Mouse (Mus musculus): Measurements from ENCODE around the gene Apaf1. TPM values are rescaled to one million over a fixed set of nuclear protein-coding genes. Genes with fewer than 3 reads are reported as not detected.

Gene Apaf1
- polyA plus RNA-seq, 1 experiment from 2014 or later, result 17.8 TPM

DNA sequence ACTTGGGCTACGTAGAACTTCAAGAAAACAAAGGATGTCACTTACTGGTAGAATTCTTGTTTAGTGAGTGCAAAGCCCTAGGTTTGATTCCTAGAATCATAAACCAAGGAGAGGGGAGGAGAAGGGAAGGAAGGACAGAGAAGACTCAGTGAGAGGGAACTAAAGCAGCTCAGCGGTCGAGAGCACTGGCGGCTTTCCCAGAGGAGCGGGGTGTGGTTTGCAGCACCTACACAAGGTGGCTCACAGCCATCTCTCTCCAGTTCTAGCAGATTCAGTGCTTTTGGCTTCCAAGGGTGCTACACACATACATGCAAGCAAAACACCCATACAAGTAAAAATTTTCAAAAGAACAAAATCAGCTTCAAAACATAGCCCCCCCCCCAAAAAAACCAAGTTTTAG is 82.7 kb downstream of the Apaf1 start:
- DNase-seq (ENCODE audit: low spot score), result no peak
- no peaks in the 10 kb centered on the region for H3K9me3 ChIP-seq
- H3K4me3 ChIP-seq, result no peak overlapping the region
- H3K27ac ChIP-seq, result no peak overlapping the region
- peaks cover 26% of the 10 kb centered on the region for H3K36me3 ChIP-seq
- H3K27me3 ChIP-seq (ENCODE audit: insufficient read depth, poor library complexity, severe bottlenecking), result no peaks in the 10 kb centered on the region
- WGBS, result 86% methylated on average over 5 of the region's 5 CpGs
- no peaks in the 10 kb centered on the region for H3K4me1 ChIP-seq

GRCm38 (mm10) chr10:90993869-90994268 is 88.7 kb downstream of the Apaf1 start:
- Histone ChIP-seq H3K27ac (no peak overlapping the region), H3K36me3 (peaks cover 40% of the 10 kb centered on the region), H3K9me3 (no peaks in the 10 kb centered on the region), H3K27me3 (ENCODE audit: insufficient read depth, poor library complexity, severe bottlenecking) (no peaks in the 10 kb centered on the region), H3K4me1 (no peaks in the 10 kb centered on the region), H3K4me3 (no peak overlapping the region)
- no peak for DNase-seq (ENCODE audit: low spot score)
- 88% methylated on average over 5 of the region's 5 CpGs for WGBS

DNA sequence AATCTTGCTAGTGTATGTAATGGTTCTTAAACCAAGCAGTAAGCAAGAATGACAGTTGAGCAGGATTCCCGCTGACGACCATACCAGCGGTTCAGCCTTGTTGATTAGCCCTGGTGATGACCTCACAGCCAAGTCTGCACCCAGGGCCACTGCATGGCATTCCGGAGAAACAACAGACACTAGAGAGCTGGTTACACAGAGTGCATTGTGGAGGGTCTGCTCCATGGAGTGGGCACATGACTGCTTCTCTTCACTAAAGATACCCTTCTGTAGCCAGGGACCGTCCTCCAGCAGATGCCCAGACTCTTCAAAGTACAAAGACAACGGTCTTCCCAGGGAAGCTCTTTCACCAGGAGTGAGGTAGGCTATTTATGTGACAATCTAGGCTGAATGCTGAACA is 90.3 kb downstream of the Apaf1 start:
- WGBS, result 81% methylated on average over 6 of the region's 6 CpGs
- Histone ChIP-seq H3K27ac (no peak overlapping the region), H3K36me3 (peaks cover 36% of the 10 kb centered on the region), H3K4me3 (no peak overlapping the region), H3K27me3 (ENCODE audit: insufficient read depth, poor library complexity, severe bottlenecking) (no peaks in the 10 kb centered on the region), H3K9me3 (no peaks in the 10 kb centered on the region), H3K4me1 (no peaks in the 10 kb centered on the region)
- no peak for DNase-seq (ENCODE audit: low spot score)

- Histone ChIP-seq H3K4me1 (no peaks in the 10 kb centered on the region), H3K36me3 (peaks cover 26% of the 10 kb centered on the region), H3K9me3 (no peaks in the 10 kb centered on the region), H3K4me3 (no peak overlapping the region), H3K27ac (no peak overlapping the region), H3K27me3 (ENCODE audit: insufficient read depth, poor library complexity, severe bottlenecking) (no peaks in the 10 kb centered on the region)
- 90% methylated on average over 6 of the region's 6 CpGs for WGBS
- no peak for DNase-seq (ENCODE audit: low spot score)
These were observed 92.2 kb downstream of the Apaf1 start for GRCm38 (mm10) chr10:90990340-90990739.

DNA sequence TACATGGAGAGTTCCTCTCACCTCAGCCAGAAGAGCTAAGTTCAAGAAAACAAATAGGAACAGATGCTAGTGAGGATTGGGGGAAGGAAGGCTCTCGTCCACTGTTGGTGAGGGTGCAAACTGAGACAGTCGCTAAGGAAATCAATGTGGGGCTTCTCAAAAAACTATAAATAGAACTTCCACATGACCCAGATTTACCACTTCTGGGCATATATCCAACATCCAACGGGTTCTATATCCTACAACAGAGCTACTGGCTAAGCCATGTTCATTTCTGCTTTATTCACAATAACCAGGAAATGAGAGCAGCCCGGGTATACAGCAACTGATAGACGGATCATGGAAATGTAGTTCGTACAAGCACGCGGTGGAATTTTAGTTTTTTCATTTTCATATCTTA is 99.5 kb downstream of the Apaf1 start:
- H3K4me3 ChIP-seq, result no peak overlapping the region
- H3K27me3 ChIP-seq (ENCODE audit: insufficient read depth, poor library complexity, severe bottlenecking), result no peaks in the 10 kb centered on the region
- H3K36me3 ChIP-seq, result no peaks in the 10 kb centered on the region; the same call in 1 of the 2 replicates
- H3K9me3 ChIP-seq, result 0 out of 2 replicates have a peak, but pooled peaks cover 4% of the 10 kb centered on the region
- WGBS, result 85% methylated on average over 8 of the region's 8 CpGs
- no peak for DNase-seq (ENCODE audit: low spot score)
- no peak overlapping the region for H3K27ac ChIP-seq
- H3K4me1 ChIP-seq, result no peaks in the 10 kb centered on the region

DNA sequence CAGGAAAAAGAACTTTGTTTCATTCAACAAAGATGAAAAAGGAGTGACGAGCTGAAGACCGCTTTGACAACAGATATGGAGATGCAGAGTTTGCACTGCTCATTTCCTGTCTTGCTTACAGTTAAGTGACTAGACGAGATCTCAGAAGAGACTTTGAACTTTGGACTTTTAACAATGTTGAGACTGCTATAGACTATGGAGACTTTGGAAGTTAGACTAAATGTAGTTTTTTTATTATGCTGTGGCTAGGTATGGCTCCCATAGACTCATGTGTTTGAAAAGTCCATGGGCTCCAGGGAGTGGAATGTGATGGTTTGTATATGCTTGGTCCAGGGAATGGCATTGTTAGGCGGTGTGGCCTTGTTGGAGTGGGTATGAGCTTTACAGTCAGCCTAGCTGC is 100.8 kb downstream of the Apaf1 start:
- peak; percentile 13 for DNase-seq (ENCODE audit: low spot score)
- no peaks in the 10 kb centered on the region for H3K4me1 ChIP-seq
- no peaks in the 10 kb centered on the region; the same call in 1 of the 2 replicates for H3K36me3 ChIP-seq
- no peak overlapping the region for H3K4me3 ChIP-seq
- 0 out of 2 replicates have a peak, but pooled peaks cover 4% of the 10 kb centered on the region for H3K9me3 ChIP-seq
- 80% methylated on average over 4 of the region's 4 CpGs for WGBS
- no peaks in the 10 kb centered on the region for H3K27me3 ChIP-seq (ENCODE audit: insufficient read depth, poor library complexity, severe bottlenecking)
- no peak overlapping the region for H3K27ac ChIP-seq

DNA sequence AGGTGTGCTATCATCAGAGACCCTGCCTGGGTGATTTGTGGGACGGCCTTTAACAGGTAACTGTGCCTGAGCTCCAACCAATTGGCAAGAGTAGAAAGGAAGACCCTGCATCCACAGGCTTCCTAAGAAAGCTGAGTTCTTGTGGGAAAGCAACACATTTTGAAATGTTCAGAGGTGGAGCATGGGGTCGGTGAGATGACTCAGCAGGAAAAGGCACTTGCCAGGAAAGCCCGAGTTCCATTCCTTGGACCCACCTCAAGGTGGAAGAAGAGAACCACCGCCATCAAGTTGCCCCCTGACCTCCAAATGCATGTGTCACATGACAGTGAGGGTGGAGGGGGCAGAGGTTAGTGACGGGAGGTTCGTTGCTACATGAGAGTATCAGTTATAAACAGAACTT is 108.1 kb downstream of the Apaf1 start:
- no peak for DNase-seq (ENCODE audit: low spot score)
- 73% methylated on average over 6 of the region's 6 CpGs for WGBS
- peaks cover 42% of the 10 kb centered on the region for H3K27me3 ChIP-seq (ENCODE audit: insufficient read depth, poor library complexity, severe bottlenecking)
- peaks cover 6% of the 10 kb centered on the region for H3K4me1 ChIP-seq
- H3K27ac ChIP-seq, result no peak overlapping the region
- no peak overlapping the region for H3K4me3 ChIP-seq
- no peaks in the 10 kb centered on the region for H3K36me3 ChIP-seq
- no peaks in the 10 kb centered on the region for H3K9me3 ChIP-seq

DNA sequence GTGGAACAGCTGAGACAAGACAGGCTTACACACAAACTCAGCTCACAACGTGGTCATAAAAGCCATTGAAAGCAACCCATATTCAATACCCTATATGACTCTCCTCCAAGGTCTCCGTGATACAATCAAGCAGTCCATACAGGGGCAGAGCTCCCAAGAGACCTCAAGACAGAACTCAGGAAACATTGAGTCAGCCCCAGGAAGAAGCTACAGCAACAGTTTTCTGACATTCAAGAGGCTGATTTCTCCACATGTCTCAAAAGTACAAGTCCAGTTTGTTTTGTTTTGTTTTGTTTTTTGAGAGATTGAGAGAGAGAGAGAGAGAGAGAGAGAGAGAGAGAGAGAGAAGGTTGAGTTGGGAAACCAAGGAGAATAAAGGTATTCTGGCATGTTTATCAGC is 108.5 kb downstream of the Apaf1 start:
- Histone ChIP-seq H3K4me3 (no peak overlapping the region), H3K36me3 (no peaks in the 10 kb centered on the region), H3K27me3 (ENCODE audit: insufficient read depth, poor library complexity, severe bottlenecking) (peaks cover 46% of the 10 kb centered on the region), H3K9me3 (no peaks in the 10 kb centered on the region), H3K4me1 (peaks cover 10% of the 10 kb centered on the region), H3K27ac (no peak overlapping the region)
- DNase-seq (ENCODE audit: low spot score), result no peak
- 71% methylated on average over 2 of the region's 2 CpGs for WGBS

DNA sequence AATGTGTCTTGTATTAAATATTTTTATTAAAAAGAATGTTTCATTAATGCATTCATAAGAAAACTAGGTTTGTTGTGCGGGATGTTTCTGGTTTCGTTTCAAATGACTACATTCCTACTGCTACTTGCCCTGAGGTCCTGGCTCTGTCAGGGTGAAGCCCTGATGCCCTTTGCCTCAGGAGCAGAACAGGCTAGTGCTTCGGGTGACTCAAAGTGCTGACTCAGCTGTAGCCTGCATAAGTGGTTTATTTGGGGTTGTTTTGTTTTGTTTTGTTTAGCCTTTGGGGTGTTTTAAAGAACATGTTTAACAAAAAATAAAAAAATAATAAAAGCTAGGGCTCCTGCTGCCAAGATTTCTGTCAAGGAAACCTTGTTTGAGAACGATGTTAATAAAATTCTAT is 112.0 kb downstream of the Apaf1 start:
- Histone ChIP-seq H3K4me3 (no peak overlapping the region), H3K27me3 (ENCODE audit: insufficient read depth, poor library complexity, severe bottlenecking) (peaks cover 77% of the 10 kb centered on the region), H3K9me3 (no peaks in the 10 kb centered on the region), H3K36me3 (no peaks in the 10 kb centered on the region), H3K4me1 (peaks cover 16% of the 10 kb centered on the region), H3K27ac (no peak overlapping the region)
- 44% methylated on average over 4 of the region's 4 CpGs for WGBS
- DNase-seq (ENCODE audit: low spot score), result no peak

DNA sequence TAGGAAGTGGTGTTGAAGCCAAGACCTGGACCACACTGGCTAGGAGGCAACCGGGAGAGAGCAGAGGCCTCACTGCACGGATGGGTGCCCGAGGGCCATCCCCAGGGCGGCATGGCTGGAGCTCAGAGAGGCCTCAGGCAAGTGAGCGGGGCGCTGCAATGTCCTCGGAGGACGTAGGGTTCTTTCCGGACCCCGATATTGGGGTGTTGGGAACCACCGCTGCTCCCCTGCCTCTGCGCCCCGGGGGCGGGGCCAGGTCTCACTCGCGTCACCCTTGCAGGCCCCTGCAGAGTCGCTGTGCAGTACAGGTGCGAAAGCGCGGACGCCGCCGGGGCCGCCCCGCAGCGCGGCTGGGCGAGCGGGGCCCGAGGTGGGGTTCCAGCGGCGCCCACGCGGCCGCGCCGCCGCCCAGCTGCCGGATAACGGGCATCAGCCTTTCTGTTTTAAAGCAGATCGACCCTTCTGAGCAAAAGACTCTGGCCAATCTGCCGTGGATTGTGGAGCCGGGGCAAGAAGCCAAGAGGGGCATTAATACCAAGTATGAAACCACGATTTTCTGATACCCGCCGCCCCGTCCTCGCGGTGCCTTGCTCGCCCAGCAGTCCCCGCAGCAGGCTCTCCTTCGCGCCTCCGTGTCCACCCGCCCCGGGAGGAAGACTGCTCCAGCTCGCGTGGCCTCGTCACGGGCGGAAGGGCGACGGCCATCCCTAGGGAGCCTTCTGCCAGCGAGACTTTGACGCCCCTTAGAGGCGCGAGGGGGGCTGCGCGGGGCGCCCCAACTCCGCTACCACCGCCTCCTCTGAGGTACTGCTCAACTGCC is 113.0 kb downstream of the Apaf1 start:
- 4% methylated on average over 72 of the region's 72 CpGs for WGBS
- peaks cover 78% of the 10 kb centered on the region for H3K27me3 ChIP-seq (ENCODE audit: insufficient read depth, poor library complexity, severe bottlenecking)
- no peak for DNase-seq (ENCODE audit: low spot score)
- H3K4me1 ChIP-seq, result peaks cover 16% of the 10 kb centered on the region
- H3K27ac ChIP-seq, result peak overlapping the region; percentile 36; the same call in 1 of the 2 replicates
- H3K36me3 ChIP-seq, result no peaks in the 10 kb centered on the region
- peak overlapping the region; percentile 66 for H3K4me3 ChIP-seq
- no peaks in the 10 kb centered on the region for H3K9me3 ChIP-seq

- Histone ChIP-seq H3K36me3 (no peaks in the 10 kb centered on the region), H3K4me1 (peaks cover 16% of the 10 kb centered on the region), H3K27ac (no peak overlapping the region), H3K27me3 (ENCODE audit: insufficient read depth, poor library complexity, severe bottlenecking) (peaks cover 69% of the 10 kb centered on the region), H3K9me3 (no peaks in the 10 kb centered on the region), H3K4me3 (no peak overlapping the region)
- 90% methylated on average over 10 of the region's 10 CpGs for WGBS
- no peak for DNase-seq (ENCODE audit: low spot score)
These were observed 114.3 kb downstream of the Apaf1 start for GRCm38 (mm10) chr10:90968247-90968646.

DNA sequence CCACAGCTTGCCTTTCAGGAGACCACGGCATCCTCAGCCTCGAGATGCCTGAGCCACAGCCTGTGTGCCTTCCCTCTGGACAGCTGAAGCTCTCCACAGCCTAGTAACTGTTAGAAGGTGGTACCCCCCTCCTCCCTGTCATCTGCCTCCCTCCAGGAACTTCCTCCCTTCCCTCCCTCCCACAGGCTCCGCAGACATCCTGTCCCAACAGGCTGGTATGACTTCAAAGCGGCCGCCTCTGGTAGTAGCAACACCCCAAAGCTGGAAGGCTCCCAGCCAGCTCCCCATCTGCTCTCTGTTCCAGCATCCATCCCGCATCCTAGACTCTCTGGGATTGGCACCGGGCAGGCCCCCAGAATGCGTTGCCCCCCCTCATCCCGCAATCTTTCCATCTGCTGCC is 115.7 kb downstream of the Apaf1 start:
- Histone ChIP-seq H3K27ac (no peak overlapping the region), H3K4me1 (peaks cover 16% of the 10 kb centered on the region), H3K27me3 (ENCODE audit: insufficient read depth, poor library complexity, severe bottlenecking) (peaks cover 67% of the 10 kb centered on the region), H3K36me3 (no peaks in the 10 kb centered on the region), H3K4me3 (no peak overlapping the region), H3K9me3 (no peaks in the 10 kb centered on the region)
- no peak for DNase-seq (ENCODE audit: low spot score)
- WGBS, result 12% methylated on average over 9 of the region's 9 CpGs

GRCm38 (mm10) chr10:90965671-90966315 is 116.8 kb downstream of the Apaf1 start:
- 61% methylated on average over 14 of the region's 14 CpGs for WGBS
- H3K36me3 ChIP-seq, result no peaks in the 10 kb centered on the region
- no peak overlapping the region for H3K4me3 ChIP-seq
- no peak for DNase-seq (ENCODE audit: low spot score)
- H3K4me1 ChIP-seq, result peaks cover 16% of the 10 kb centered on the region
- no peaks in the 10 kb centered on the region for H3K9me3 ChIP-seq
- no peak overlapping the region for H3K27ac ChIP-seq
- peaks cover 67% of the 10 kb centered on the region for H3K27me3 ChIP-seq (ENCODE audit: insufficient read depth, poor library complexity, severe bottlenecking)

All from heart, embryonic 10.5 days (tissue).